Comparison of ENCODE assay signal across 9 mouse cellular contexts in genomic region chrX:11213492-11213891, GRCm38 (mm10).
DNase-seq lines count a peak whose midpoint lies in the region; ATAC-seq and TF ChIP-seq lines count a peak whose summit lies in the region.
"Had no signal": no experiment of that assay in that cellular context is flagged by ENCODE, and none has a peak within 500 bp of the region (broad histone marks: within the 10 kb centered on the region; RNA-seq: fewer than 3 reads in every experiment).

No protein-coding gene starts in this region.

- H3K4me3 ChIP-seq in kidney, postnatal 0 days (replicated peaks; ENCODE audit: low read depth, low read length): no peak overlapping the region
- no peak overlapping the region for H3K4me3 ChIP-seq in kidney, embryonic 14.5 days (ENCODE audit: low read length)
- H3K4me3 ChIP-seq in midbrain, embryonic 16.5 days (ENCODE audit: low read depth, low read length): no peak overlapping the region
- H3K4me3 ChIP-seq: embryonic facial prominence, embryonic 12.5 days had no signal

- ATAC-seq in kidney, postnatal 0 days (replicated peaks; ENCODE audit: low FRiP score, low read depth): no peak
- no peak for ATAC-seq in kidney, embryonic 14.5 days (ENCODE audit: low FRiP score, low TSS enrichment)
- no peak for ATAC-seq in midbrain, embryonic 16.5 days

- TF ChIP-seq CTCF in kidney, postnatal 0 days (IDR thresholded peaks at IDR 0.05; ENCODE audit: low read depth): peak; percentile 65

- no peak overlapping the region for H3K27ac ChIP-seq in kidney, postnatal 0 days
- H3K27ac ChIP-seq in kidney, embryonic 14.5 days (ENCODE audit: low read depth, low read length): no peak overlapping the region
- H3K27ac ChIP-seq in midbrain, embryonic 16.5 days (ENCODE audit: low read length): no peak overlapping the region
- H3K27ac ChIP-seq: embryonic facial prominence, embryonic 12.5 days had no signal

- no peak overlapping the region for H3K9ac ChIP-seq in kidney, postnatal 0 days (ENCODE audit: low read depth, low read length)
- H3K9ac ChIP-seq in kidney, embryonic 14.5 days (ENCODE audit: low read depth, low read length): no peak overlapping the region
- no peak overlapping the region for H3K9ac ChIP-seq in midbrain, embryonic 16.5 days (ENCODE audit: low read depth, low read length)
- H3K9ac ChIP-seq: embryonic facial prominence, embryonic 12.5 days had no signal

- WGBS in kidney, postnatal 0 days: 62% methylated on average over 3 of the region's 3 CpGs
- 60% methylated on average over 3 of the region's 3 CpGs for WGBS in kidney, embryonic 14.5 days
- 57% methylated on average over 3 of the region's 3 CpGs for WGBS in midbrain, embryonic 16.5 days

- no peaks in the 10 kb centered on the region for H3K4me1 ChIP-seq in kidney, postnatal 0 days (replicated peaks; ENCODE audit: insufficient read depth, low read length)
- no peaks in the 10 kb centered on the region for H3K4me1 ChIP-seq in kidney, embryonic 14.5 days (ENCODE audit: control insufficient read depth, insufficient read depth, low read length)
- H3K4me1 ChIP-seq in midbrain, embryonic 16.5 days (ENCODE audit: control insufficient read depth, insufficient read depth, low read length): no peaks in the 10 kb centered on the region
- H3K4me1 ChIP-seq: embryonic facial prominence, embryonic 12.5 days had no signal

- peak; percentile 11 for DNase-seq in kidney, postnatal 0 days (ENCODE audit: low spot score)
- DNase-seq in adipocyte (ENCODE audit: low spot score): peak; percentile 8
- peak; percentile 22 for DNase-seq in cerebellum, adult 9-11 months
- DNase-seq in induced T-regulatory cell, adult 2 months (ENCODE audit: low read depth): peak; percentile 55
- peak; percentile 7 to 21 for DNase-seq in lung, adult 18-20 months
- DNase-seq in spleen, postnatal 4 days (ENCODE audit: low spot score in 2 of 2): peak; percentile 18 to 71

- H3K27me3 ChIP-seq in kidney, postnatal 0 days (ENCODE audit: insufficient read depth, low read length): no peaks in the 10 kb centered on the region
- no peaks in the 10 kb centered on the region for H3K27me3 ChIP-seq in kidney, embryonic 14.5 days (ENCODE audit: control insufficient read depth, insufficient read depth, low read length)
- H3K27me3 ChIP-seq in midbrain, embryonic 16.5 days (ENCODE audit: control insufficient read depth, insufficient read depth, low read depth, low read length): no peaks in the 10 kb centered on the region
- H3K27me3 ChIP-seq: embryonic facial prominence, embryonic 12.5 days had no signal

- no peaks in the 10 kb centered on the region for H3K36me3 ChIP-seq in kidney, postnatal 0 days (ENCODE audit: insufficient read depth, low read length)
- no peaks in the 10 kb centered on the region for H3K36me3 ChIP-seq in kidney, embryonic 14.5 days (ENCODE audit: control insufficient read depth, insufficient read depth, low read length)
- H3K36me3 ChIP-seq in midbrain, embryonic 16.5 days (ENCODE audit: control insufficient read depth, insufficient read depth, low read length): no peaks in the 10 kb centered on the region
- H3K36me3 ChIP-seq: embryonic facial prominence, embryonic 12.5 days had no signal

- H3K9me3 ChIP-seq in kidney, postnatal 0 days (replicated peaks; ENCODE audit: low read length): no peaks in the 10 kb centered on the region
- no peaks in the 10 kb centered on the region for H3K9me3 ChIP-seq in kidney, embryonic 14.5 days (ENCODE audit: control insufficient read depth, low read length)
- H3K9me3 ChIP-seq in midbrain, embryonic 16.5 days (replicated peaks; ENCODE audit: control insufficient read depth, low read length, poor library complexity, severe bottlenecking): no peaks in the 10 kb centered on the region
- H3K9me3 ChIP-seq: embryonic facial prominence, embryonic 12.5 days had no signal

- H3K4me2 ChIP-seq in kidney, postnatal 0 days (ENCODE audit: low read length): no peak overlapping the region
- H3K4me2 ChIP-seq in kidney, embryonic 14.5 days (replicated peaks; ENCODE audit: low read depth, low read length): no peak overlapping the region
- no peak overlapping the region for H3K4me2 ChIP-seq in midbrain, embryonic 16.5 days (ENCODE audit: low read length)
- H3K4me2 ChIP-seq: embryonic facial prominence, embryonic 12.5 days had no signal
